Mouse (Mus musculus) liver, embryonic 11.5 days (tissue): ENCODE data around the gene Mcoln2. TPM values are rescaled to one million over a fixed set of nuclear protein-coding genes. Genes with fewer than 3 reads are reported as not detected.

Source experiments
- ATAC-seq: fragments of 200-750 bp; cut with Nextera tagmentation; replicated peaks from 2 replicates; pipeline ENCODE4 v1.8.0; 2017; ENCODE audit warnings: moderate number of reproducible peaks, mild to moderate bottlenecking, moderate TSS enrichment, moderate library complexity; ENCODE audit not compliant: low FRiP score
- DNase-seq: peaks from one replicate; pipeline ENCODE4 v3.0.0-alpha.2; 2017; ENCODE audit warnings: low spot score
- H3K27ac ChIP-seq: fragments of 300-500 bp; sonication (generic); 2 replicates; pipeline ENCODE4 v1.5.1; 2014; ENCODE audit warnings: mild to moderate bottlenecking, low read depth, low read length, control low read depth
- H3K27me3 ChIP-seq: fragments of 300-500 bp; sonication (generic); replicated peaks from 2 replicates; pipeline ENCODE4 v1.6.1; 2014; ENCODE audit warnings: low read length, mixed read lengths; ENCODE audit not compliant: control insufficient read depth, insufficient read depth
- H3K36me3 ChIP-seq: fragments of 300-500 bp; sonication (generic); 2 replicates; pipeline ENCODE4 v1.6.1; 2014; ENCODE audit warnings: mild to moderate bottlenecking, low read length, moderate library complexity, mixed read lengths; ENCODE audit not compliant: control insufficient read depth, insufficient read depth
- H3K4me1 ChIP-seq: fragments of 300-500 bp; sonication (generic); replicated peaks from 2 replicates; pipeline ENCODE4 v1.6.1; 2014; ENCODE audit warnings: low read length, mixed read lengths; ENCODE audit not compliant: control insufficient read depth, insufficient read depth
- H3K4me2 ChIP-seq: fragments of 300-500 bp; sonication (generic); 2 replicates; pipeline ENCODE4 v1.6.1; 2014; ENCODE audit warnings: mild to moderate bottlenecking, control low read depth, moderate library complexity
- H3K4me3 ChIP-seq: fragments of 300-500 bp; sonication (generic); 2 replicates; pipeline ENCODE4 v1.5.1; 2014; ENCODE audit warnings: low read depth, low read length, control low read depth
- H3K9ac ChIP-seq: fragments of 300-500 bp; sonication (generic); 2 replicates; pipeline ENCODE4 v1.6.1; 2014; ENCODE audit warnings: low read depth, low read length, control low read depth
- H3K9me3 ChIP-seq: fragments of 300-500 bp; sonication (generic); 2 replicates; pipeline ENCODE4 v1.6.1; 2016; ENCODE audit warnings: low read length, inconsistent platforms, mixed read lengths; ENCODE audit not compliant: control insufficient read depth
- WGBS: fragments of 180-500 bp; shearing (Covaris S2); extraction: QIAGEN DNeasy Blood & Tissue Kit; methylation state at CpG from one replicate; pipeline ENCODE4 v1.1.7; 2014; 5-methylcytosine and 5-hydroxymethylcytosine counted together
- polyA plus RNA-seq: library from polyadenylated mRNA; unstranded; fragments of >200 nt; fragmentation: Nextera tagmentation; extraction: Ambion mirVana; gene quantifications from 2 replicates; pipeline ENCODE4 v1.2.1, GENCODE M21; 2014

Mcoln2 gene
- 3.5 and 4.6 TPM in 2 replicates for polyA plus RNA-seq

- no peak within 1 kb of the TSS for H3K27ac ChIP-seq
- peak; percentile 50 for ATAC-seq
Observed at GRCm38 (mm10) chr3:146149156-146150057, at the start of gene Mcoln2. Mcoln2 (plus strand) TSS chr3:146149833.

GRCm38 (mm10) chr3:146099925-146100324 is 49.7 kb upstream of the Mcoln2 start:
- no peaks in the 10 kb centered on the region; the same call in 1 of the 2 replicates for H3K9me3 ChIP-seq
- ATAC-seq (no peak), DNase-seq (no peak)
- H3K27me3 ChIP-seq, result no peaks in the 10 kb centered on the region
- H3K4me2 ChIP-seq, result no peak overlapping the region
- no peak overlapping the region for H3K27ac ChIP-seq
- H3K9ac ChIP-seq, result no peak overlapping the region
- H3K4me1 ChIP-seq, result no peaks in the 10 kb centered on the region
- H3K36me3 ChIP-seq, result no peaks in the 10 kb centered on the region
- H3K4me3 ChIP-seq, result no peak overlapping the region

More at GRCm38 (mm10) chr3:146149156-146150057, at the start of gene Mcoln2:
- Histone ChIP-seq H3K4me1 (peaks cover 5% of the 10 kb centered on the region; the same call in 1 of the 2 replicates), H3K36me3 (no peaks in the 10 kb centered on the region), H3K9ac (peak within 1 kb of the TSS; percentile 13; the same call in 1 of the 2 replicates), H3K4me3 (peak within 1 kb of the TSS; percentile 46), H3K4me2 (peak within 1 kb of the TSS; percentile 65), H3K27me3 (peaks cover 3% of the 10 kb centered on the region; the same call in 1 of the 2 replicates), H3K9me3 (no peaks in the 10 kb centered on the region)
- WGBS, result 10% methylated on average over 34 of the region's 34 CpGs
- peak; percentile 42 for DNase-seq

- Histone ChIP-seq H3K9me3 (no peaks in the 10 kb centered on the region; the same call in 1 of the 2 replicates), H3K36me3 (no peaks in the 10 kb centered on the region), H3K9ac (no peak overlapping the region), H3K27ac (no peak overlapping the region), H3K4me3 (no peak overlapping the region), H3K27me3 (no peaks in the 10 kb centered on the region), H3K4me2 (no peak overlapping the region), H3K4me1 (no peaks in the 10 kb centered on the region)
- 50% methylated on average over 6 of the region's 6 CpGs for WGBS
- ATAC-seq (no peak), DNase-seq (no peak)
Observed at GRCm38 (mm10) chr3:146102049-146102448, 47.6 kb upstream of the Mcoln2 start.

GRCm38 (mm10) chr3:146107116-146107849 is 42.4 kb upstream of the Mcoln2 start:
- H3K4me3 ChIP-seq, result peak overlapping the region; percentile 37
- H3K27ac ChIP-seq, result no peak overlapping the region
- peaks cover 3% of the 10 kb centered on the region; the same call in 1 of the 2 replicates for H3K27me3 ChIP-seq
- no peak overlapping the region for H3K9ac ChIP-seq
- H3K9me3 ChIP-seq, result no peaks in the 10 kb centered on the region; the same call in 1 of the 2 replicates
- DNase-seq, result no peak
- H3K4me1 ChIP-seq, result no peaks in the 10 kb centered on the region; the same call in 1 of the 2 replicates
- ATAC-seq, result 0 out of 2 replicates have a peak, but pooled peaks have one; percentile 15
- peak overlapping the region; percentile 72 for H3K4me2 ChIP-seq
- H3K36me3 ChIP-seq, result no peaks in the 10 kb centered on the region
- 9% methylated on average over 18 of the region's 18 CpGs for WGBS

GRCm38 (mm10) chr3:146107921-146108571 is 41.6 kb upstream of the Mcoln2 start, which contains the start of gene Wdr63:
Wdr63 (minus strand) TSS chr3:146108130.
- ATAC-seq (peak; percentile 90), DNase-seq (peak; percentile 46)
- peak within 1 kb of the TSS; percentile 72 for H3K4me2 ChIP-seq
- H3K9me3 ChIP-seq, result no peaks in the 10 kb centered on the region
- H3K27ac ChIP-seq, result no peak within 1 kb of the TSS
- no peaks in the 10 kb centered on the region; the same call in 1 of the 2 replicates for H3K4me1 ChIP-seq
- no peaks in the 10 kb centered on the region for H3K36me3 ChIP-seq
- peaks cover 3% of the 10 kb centered on the region; the same call in 1 of the 2 replicates for H3K27me3 ChIP-seq
- 12% methylated on average over 18 of the region's 18 CpGs for WGBS
- no peak within 1 kb of the TSS for H3K9ac ChIP-seq
- H3K4me3 ChIP-seq, result peak within 1 kb of the TSS; percentile 37

- Histone ChIP-seq H3K4me2 (no peak overlapping the region), H3K27ac (no peak overlapping the region), H3K4me1 (no peaks in the 10 kb centered on the region; the same call in 1 of the 2 replicates), H3K4me3 (no peak overlapping the region), H3K9ac (no peak overlapping the region), H3K36me3 (no peaks in the 10 kb centered on the region), H3K27me3 (peaks cover 3% of the 10 kb centered on the region; the same call in 1 of the 2 replicates), H3K9me3 (no peaks in the 10 kb centered on the region)
- ATAC-seq (no peak), DNase-seq (no peak)
- WGBS, result 53% methylated on average over 2 of the region's 2 CpGs
Observed at GRCm38 (mm10) chr3:146108945-146109344, 40.7 kb upstream of the Mcoln2 start.

- DNase-seq (no peak), ATAC-seq (no peak)
- H3K27ac ChIP-seq, result no peak overlapping the region
- H3K4me2 ChIP-seq, result no peak overlapping the region
- H3K9ac ChIP-seq, result no peak overlapping the region
- 73% methylated on average over 2 of the region's 2 CpGs for WGBS
- H3K36me3 ChIP-seq, result no peaks in the 10 kb centered on the region
- H3K4me1 ChIP-seq, result no peaks in the 10 kb centered on the region; the same call in 1 of the 2 replicates
- peaks cover 3% of the 10 kb centered on the region; the same call in 1 of the 2 replicates for H3K27me3 ChIP-seq
- H3K4me3 ChIP-seq, result no peak overlapping the region
- no peaks in the 10 kb centered on the region for H3K9me3 ChIP-seq
Observed at GRCm38 (mm10) chr3:146110358-146110757, 39.3 kb upstream of the Mcoln2 start.

GRCm38 (mm10) chr3:146110916-146111315 is 38.7 kb upstream of the Mcoln2 start:
- Histone ChIP-seq H3K9me3 (no peaks in the 10 kb centered on the region), H3K4me1 (no peaks in the 10 kb centered on the region; the same call in 1 of the 2 replicates), H3K4me2 (no peak overlapping the region), H3K9ac (no peak overlapping the region), H3K4me3 (no peak overlapping the region), H3K27ac (no peak overlapping the region), H3K36me3 (no peaks in the 10 kb centered on the region), H3K27me3 (peaks cover 3% of the 10 kb centered on the region; the same call in 1 of the 2 replicates)
- DNase-seq (no peak), ATAC-seq (no peak)
- WGBS, result 71% methylated on average over 6 of the region's 6 CpGs
